Mouse (Mus musculus) T-helper 17 cell (primary cell): Measurements from ENCODE around the gene Sipa1l3.

ENCODE experiments used
- in situ Hi-C, 2 experiments: fragments of 300-600 bp; cut with MboI, MseI; formaldehyde crosslinking; loops; 1 replicate in 1 of 2; 2 replicates in 1 of 2; pipeline ENCODE4 v1.15.1; 2025; ENCODE audit warnings: high pct_unique_total_duplicates in 2 of 2

Gene Sipa1l3

DNA sequence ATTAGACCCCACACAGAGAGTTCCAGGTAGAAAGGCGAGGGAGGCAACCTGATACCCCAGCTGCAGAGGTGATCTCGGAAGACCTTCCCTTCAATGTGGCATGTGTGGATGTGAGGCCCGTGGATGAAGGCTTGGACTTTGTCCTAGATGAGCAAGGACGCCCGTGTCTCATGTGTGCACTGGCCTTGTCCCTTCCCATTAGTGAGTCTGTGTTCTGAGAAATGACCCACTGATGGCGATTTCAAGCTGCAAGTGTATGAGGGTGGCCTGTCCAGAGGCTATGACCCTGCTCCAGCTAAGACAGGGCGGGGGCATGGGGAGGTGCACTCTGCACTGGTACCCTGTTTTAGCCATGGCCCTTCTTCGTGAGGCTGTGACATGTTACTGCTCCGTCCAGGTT lies 178.2 kb downstream of the Sipa1l3 start:
- in situ Hi-C loops = no loop called here

DNA sequence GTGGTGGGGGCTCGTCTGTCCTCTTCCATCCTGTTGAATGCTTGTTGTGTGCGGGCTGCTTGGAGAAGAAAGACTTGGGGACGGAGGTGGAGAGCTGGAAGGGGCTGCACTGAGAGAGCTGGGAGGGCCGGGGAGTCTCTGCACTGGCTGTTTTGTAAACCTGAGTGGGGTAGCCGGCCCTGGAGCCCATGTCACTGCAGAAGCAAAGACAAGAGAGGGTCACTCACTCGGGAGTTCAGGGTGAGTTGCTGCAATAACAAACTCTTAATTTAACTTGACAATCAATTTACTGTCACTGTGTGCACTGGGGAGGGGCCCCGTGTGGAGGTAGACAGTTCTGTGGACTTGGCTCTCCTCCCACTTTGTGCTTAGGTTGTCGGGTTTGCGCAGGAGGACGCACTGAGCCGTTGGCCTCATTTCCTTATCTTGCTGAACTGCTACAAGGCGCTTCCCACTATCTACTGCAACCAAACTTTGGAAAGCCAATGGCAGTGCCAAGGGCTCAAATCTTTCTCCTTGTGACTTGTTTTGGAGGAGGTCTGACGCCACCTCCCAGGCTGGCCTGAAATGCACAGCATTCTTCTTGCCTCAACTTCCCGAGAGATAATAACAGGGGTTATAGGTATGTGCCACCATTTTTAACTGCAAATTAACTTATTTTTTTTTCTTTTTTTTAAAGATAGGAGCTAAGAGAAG lies 179.3 kb downstream of the Sipa1l3 start:
- in situ Hi-C loops = loop anchor here in 1 of 2 experiments (10.0 kb wide), 1 partner anchor 1064 kb away; the partner anchor contains the start of gene Eid2b

DNA sequence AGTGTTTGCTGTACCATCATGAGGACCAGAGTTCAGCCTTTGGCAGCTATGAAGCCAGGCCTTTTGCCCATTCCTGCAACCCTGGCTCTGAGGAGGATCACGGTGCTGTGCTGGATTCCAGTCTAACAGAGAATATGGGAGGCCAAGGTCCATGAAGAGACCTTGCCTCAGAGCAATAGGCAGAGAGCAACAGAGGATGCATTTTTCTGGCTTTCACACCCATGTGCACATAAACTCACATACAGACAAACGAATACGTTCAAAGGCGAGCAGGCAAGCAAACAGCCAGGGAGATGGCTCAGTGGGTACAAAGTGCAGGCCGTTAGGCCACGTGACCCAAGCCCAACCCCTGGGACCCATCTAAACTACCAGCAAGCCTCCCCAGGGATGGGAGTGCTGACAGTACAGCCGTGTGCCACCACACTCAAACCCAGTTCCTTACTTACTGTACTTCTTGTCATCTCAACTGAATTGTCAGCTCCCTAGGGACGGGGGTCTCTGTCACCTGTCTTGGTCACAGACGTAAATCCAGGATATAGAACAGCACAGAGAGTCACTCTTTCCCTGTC lies 180.0 kb downstream of the Sipa1l3 start:
- in situ Hi-C loops = loop anchor here in 1 of 2 experiments (10.0 kb wide), 1 partner anchor 1064 kb away; the partner anchor contains the start of gene Eid2b

DNA sequence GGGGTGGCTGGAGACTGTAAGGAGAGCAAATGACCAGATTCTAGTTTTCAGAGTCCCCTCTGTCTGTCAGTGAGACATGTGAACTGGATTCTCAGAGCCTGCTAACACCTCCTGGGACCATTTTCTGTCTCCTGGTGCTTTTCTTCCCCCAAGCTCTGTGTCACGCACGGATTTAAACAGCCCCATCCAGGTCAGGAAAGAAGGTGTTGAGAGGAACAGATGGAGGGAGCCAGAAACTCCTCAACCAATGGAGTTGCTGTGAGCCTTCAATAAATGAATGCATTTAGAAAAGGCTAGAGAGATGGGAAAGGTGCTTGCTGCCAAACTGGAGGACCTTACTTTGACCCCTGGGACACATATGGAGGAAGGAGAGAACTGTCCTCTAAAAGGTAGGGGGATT lies 180.7 kb downstream of the Sipa1l3 start:
- in situ Hi-C loops = loop anchor here in 1 of 2 experiments (10.0 kb wide), 1 partner anchor 1063 kb away; the partner anchor contains the start of gene Eid2b

DNA sequence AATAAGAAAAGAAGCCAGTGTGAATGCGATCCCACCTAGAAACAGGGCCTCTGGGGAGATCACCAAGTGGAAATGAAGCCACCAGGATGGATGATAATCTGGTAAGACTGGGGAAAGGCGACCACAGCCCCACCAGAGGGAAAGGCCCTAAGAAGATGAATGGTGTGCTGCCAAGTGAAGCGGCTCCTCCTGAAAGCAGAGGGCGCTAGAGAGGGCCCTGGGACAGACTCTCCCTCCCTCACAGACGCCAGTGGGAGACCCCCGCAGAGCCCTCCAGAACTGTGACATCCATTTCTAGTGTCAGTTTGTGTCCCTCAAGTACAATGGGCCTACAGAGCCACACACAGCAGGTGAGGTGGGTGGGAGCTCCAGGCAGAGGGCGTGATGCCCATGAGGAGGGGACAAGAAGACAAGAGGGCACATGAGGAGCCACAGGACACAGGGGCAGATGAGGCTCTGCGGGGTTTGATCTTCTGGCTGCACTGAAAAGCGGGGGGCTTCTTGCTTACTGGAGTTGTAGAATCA lies 181.6 kb downstream of the Sipa1l3 start:
- in situ Hi-C loops = loop anchor here in 1 of 2 experiments (10.0 kb wide), 1 partner anchor 1062 kb away; the partner anchor contains the start of gene Eid2b

DNA sequence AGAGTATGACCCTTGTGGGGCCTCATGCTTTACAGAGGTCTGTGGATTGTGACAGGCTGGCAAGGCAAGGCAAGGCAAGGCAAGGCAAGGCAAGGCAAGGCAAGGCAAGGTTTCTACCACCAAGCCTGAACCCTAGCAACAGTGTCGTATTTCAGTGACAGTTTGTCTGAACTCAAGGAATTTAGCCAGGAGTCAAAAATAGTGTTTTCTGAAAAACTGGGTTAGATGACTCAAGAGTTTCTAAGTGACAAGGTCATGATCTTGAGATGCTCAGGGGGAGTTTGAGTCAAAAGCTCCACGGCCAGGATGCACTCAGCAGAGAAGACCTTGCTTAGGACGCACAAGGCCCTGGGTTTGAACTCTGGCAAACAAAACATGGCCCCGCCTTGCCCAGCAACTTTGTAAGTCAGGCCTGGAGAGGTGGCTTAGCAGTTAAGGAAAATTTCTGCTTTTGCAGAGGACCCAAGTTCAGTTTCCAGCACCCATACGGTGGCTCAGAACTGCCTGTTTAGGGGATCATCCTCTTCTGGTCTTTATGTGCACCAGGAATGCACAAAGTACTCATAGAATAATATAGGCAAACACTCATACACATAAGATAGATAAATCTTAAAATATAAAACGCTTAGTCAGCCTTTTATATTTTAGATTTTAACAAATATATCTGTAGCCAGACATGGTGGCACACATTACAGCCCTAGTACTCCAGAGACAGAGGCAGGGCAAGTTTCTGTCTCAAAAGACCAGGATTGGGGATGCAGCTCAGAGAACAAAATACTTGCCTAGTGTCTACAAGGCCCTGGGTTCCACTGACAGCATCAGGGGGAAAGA lies 182.4 kb downstream of the Sipa1l3 start:
- in situ Hi-C loops = loop anchor here in 1 of 2 experiments (10.0 kb wide), 1 partner anchor 1061 kb away; the partner anchor contains the start of gene Eid2b

DNA sequence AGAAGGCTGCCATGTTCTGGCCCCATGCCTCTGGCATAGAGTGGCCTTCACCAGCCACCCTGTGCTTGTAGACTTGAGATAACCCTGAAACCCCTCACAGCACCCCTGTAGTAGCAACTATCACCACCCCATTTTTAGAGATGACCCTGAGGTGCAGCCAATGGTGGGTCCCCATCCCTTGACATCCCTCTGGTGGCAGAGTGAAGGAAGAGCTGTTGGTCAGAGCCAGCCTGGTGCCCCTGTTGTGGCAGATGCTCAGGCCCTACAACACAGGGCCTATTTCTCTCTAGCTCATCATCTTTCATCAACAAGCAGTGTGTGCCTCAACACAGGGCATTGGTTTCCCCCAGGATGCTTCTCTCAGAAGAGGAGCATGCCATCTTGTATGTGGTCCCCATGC lies 183.2 kb downstream of the Sipa1l3 start:
- in situ Hi-C loops = loop anchor here in 1 of 2 experiments (10.0 kb wide), 1 partner anchor 1060 kb away; the partner anchor contains the start of gene Eid2b

DNA sequence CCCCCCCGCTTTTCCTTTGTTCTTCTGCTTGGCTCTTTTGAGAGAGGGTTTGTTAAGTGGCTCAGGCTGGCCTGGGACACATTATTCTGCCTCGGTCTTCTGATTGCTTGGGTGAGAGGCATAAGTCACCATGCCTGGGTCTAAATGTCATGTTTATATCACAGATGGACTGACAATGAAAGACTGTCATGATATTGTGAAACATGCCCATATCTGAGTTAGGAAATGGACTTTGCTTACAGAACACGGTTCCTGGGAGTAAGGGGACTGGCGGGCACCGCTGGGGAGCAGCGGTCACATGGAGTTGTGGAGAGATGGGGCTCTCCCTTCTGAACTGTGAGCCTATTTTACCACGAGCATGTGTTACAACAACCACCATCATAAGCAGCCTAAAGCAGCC lies 184.3 kb downstream of the Sipa1l3 start:
- in situ Hi-C loops = loop anchor here in 1 of 2 experiments (10.0 kb wide), 1 partner anchor 1059 kb away; the partner anchor contains the start of gene Eid2b

DNA sequence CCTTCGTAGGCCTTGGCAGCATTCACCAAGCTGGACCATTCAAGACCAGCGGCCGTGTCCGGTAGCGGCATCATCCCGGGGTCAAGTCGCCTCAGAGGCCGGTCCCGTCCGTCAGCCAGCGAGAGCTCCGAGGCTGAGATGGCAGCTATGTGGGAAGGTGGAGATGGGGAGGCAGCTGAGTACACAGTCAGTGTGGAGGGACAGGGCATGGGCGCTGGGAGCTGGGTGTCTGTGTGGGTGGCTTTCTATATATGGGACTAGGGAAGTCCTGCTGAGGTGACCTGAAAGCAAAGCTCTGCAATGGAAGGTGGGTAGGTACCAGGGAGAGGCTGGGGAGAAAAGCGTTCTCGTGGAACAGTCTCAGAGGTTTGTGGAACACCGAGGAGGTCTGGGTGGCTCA lies 189.5 kb downstream of the Sipa1l3 start:
- in situ Hi-C loops = no loop called here

DNA sequence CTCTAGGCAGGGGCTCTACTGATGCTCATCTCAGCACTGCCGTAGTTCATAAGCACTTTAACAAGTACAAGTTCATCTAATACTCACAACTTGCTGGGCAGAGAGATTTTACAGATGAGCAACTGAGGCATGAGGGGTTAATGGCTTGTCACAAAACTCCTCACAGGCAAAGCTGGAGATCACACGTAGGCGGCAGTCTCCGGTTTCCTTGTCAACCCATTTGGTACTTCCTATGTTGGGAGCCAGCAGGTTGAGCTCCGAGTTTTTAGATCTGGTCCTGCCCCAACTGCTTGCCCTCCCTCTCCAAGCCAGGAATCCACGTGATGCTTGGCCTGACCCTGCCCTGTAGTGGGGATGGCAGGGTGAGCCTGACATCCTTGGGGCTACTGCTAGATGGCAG lies 191.4 kb downstream of the Sipa1l3 start:
- in situ Hi-C loops = no loop called here

DNA sequence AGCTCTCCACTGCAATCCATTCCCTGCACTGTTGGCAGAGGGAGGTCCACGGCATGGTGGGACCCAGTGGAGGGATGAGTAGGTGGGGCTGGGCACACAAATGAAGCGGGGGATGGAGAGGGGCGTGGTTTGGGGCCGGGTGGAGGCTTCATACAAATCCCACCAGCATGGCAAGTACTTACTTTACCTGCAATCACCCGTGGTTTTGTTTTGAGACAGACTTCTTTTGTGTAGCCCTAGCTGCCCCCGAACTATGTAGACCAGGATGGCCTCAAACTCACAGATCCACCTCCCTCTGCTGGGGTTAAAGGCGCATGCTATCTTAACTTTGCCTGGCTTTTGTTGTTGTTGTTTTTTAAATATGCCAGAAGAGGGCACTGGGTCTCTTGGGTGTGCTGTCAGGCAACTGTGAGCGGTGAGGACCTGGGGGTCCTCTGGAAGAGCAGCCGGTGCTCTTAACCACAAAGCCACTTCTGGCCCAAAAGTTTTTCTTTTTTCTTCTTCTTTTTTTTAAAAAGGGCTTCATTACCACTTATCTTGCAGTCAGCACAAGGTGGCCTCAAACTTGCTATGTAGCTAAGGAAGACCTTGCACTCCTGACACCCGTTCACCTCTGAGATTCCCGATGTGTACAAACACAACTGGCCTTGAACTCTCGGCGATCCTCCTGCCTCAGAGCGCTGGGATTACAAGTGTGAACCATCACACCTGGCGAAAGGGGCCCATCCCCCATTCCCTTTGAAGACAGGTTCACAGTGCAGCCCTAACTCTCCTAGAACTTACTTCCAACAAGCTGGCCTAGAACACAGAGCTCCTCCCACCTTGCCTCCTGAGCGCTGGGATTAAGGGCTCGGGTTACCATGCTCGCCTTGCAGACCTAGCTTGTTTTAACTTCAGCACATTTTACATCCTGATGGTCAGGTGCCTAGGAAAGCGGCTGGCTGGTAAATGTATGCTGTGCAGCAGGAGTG lies 198.8 kb downstream of the Sipa1l3 start:
- in situ Hi-C loops = no loop called here

DNA sequence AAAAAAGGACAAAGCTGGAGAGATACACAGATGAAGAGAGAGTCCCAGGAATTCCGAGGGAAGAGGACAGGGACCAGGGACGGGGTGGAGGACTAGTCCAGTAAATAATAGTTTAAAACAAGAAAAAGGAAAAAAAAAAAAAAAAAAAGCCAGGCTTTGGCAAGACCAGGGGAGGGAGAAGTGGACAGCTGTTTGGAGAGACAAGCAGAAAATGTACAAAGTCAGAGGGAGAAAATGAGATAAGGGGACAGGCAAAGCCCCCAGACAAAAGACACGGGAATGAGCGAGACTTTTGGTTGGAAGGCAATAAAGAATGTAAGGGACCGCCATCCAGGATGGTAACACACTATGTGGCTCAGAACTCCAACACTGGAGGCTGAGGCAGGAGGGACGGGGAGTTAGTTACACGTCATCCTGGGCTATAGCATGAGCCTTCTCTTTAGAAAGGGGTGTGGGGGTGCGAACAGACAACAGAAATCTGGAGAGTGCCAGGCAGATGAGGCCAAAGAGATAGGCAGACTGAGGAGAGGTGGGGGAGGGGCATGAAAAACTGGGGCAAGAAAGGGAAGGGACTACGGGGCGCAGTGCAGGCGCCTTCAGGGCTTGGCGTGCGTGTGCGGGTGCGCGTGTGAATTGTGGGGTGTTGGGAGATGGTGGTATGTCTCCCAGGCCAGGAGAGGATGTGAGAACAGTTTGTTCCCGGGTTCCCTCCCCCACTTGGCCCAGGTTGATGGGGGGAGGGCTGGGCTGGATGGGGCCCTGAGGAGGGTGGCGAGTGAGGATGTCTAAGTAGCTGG lies 200.1 kb downstream of the Sipa1l3 start:
- in situ Hi-C loops = no loop called here

DNA sequence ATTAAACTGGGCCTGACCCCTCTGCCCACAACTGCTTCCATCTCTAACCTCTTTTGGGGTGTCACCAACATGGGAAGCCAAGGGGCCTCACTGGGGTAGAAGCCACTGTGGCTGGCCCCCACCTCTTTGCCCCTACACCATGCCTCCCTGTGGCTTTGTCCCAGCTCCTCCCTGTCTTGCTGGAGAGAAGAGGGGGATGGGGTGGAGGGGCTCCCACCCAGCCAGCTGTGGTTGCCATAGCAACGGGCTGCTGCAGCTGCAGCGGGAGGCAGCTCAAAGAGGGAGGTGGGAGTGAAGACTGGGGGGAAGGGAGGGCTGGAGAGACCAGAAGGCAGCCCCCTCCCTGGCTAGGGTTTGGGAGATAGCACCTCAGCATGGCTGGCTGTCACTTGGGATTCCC lies 200.9 kb downstream of the Sipa1l3 start:
- in situ Hi-C loops = no loop called here

DNA sequence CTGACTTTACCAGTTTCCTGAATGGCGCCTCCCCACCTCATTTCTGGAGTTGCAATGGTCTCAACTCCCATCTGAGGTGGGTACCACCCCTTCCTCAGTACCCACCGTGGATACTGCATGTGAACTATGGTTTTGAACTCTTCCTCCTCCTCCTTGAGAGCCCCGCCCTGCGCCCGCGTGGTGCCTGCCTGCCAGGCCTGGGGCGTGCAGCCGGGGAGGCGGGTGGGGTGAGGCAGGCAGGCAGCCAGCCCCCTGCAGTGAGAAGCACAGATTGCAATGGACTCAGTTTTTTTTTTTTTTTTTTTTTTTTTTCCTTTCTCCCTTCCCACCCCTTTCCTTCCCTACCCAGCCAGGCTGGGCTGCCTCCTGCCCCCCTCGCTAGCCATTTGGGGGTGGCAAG lies 201.5 kb downstream of the Sipa1l3 start:
- in situ Hi-C loops = no loop called here

DNA sequence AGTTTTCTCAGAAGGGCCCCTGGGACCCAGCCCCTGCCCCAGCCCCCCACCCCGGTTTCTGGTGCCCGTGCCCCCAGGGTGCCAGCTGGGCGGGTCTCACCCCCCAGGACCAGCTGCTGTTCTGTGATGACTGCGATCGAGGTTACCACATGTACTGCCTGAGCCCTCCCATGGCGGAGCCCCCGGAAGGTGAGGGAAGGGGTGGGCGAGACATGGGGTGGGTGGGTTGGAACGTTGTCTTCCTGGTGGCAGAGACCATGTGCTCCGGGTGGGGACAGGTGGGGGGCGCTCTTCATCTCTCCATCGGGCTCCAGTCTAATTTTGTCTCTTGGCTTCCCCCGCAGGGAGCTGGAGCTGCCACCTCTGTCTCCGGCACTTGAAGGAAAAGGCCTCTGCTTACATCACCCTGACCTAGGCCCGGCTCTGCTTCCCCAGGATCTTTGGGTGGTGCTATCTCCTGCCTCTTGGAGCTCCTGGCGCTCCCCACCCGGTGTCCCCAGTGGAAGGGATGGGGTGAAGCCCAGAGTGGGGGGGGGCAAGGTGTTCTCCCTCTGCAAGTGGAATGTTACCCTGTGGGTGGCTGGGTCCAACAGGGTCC lies 202.2 kb downstream of the Sipa1l3 start:
- in situ Hi-C loops = no loop called here

DNA sequence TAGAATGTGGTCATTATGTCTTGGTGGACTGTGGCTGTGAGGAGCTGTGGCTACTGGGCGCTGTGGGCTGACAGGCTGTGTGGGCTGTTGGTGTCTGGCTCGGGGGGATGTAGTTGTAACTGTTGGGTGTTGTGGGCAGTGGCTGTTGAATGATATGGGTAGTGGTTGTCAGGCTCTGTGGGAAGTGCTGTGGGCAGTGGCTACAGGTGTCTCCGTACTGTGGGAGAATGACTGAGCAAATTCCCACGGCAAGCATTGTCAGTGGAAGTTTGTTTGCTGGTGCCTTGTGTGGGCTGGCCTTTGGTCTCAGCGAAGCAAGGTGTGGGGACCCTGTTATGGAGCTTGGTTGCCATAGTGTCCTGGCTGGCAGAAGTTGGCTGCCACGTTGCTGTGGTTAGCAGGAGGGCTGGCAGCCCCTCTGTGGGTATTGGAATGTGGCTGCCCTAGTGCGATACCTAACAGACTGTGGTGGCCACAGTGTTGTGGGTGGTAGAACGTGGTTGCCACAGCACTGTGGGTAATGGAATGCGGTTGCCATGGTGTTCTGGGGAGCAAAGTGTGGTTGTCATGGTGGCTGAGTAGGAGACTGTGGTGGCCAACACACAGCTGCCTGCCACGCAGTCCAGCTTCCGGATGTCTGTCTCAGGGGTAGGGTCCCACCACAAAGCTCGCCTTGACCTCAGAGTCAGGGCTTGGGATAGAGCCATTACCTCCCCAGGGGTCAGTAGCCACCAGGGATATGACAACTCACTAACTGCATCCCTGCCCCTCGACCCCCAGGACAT lies 203.4 kb downstream of the Sipa1l3 start:
- in situ Hi-C loops = no loop called here

DNA sequence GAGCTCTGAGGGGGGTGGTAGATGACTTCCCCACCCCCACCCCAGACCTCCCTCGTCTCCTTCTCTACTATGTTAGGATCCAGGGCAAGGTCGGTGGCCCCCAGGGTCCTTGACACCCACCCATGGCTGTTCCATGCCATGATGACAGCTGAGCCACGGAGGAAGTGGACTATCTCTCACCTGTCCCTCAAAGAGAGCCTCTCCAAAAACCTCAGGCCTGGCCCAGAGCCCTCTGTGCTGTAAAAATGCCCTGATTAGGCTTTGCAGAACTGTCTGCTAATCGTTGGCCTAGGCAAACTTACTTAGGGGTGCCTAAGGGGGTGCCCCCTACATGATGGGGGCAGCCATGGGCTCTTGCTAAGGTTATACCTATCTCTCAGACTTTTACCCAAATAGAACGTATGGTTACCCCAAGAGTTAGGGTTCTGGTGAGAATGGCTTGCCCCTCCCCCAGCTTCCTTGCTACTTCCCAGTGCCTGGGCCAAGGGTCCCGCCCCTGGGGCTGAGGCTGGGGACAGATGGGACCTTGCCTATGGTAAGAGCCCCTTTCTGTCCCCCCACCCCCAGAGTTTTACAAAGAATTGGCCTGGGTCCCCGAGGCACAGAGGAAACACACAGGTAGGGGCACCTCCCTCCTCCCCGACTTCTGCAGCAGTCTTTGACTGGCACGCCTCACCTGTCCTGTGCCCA lies 204.7 kb downstream of the Sipa1l3 start:
- in situ Hi-C loops = no loop called here

DNA sequence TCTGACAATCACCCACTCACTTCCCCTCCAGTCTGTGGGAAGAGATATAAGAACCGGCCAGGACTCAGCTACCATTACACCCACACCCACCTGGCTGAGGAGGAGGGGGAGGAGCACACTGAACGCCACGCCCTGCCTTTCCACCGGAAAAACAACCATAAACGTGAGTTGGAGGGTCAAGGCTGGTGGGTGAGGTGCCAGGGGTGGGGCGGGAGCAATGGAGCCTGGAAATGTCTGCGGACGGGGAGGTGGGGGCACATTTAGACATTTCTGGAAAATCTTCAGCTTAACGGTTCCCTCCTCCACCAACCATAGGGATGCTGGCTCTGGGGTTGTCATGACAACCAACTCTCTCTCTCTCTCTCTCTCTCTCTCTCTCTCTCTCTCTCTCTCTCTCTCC lies 205.4 kb downstream of the Sipa1l3 start:
- in situ Hi-C loops = no loop called here
